Mouse (Mus musculus) mouse trophoblast stem cell (cell line): ENCODE data around the gene Tef.

Source experiments
- in situ Hi-C, 2 experiments: fragments of 300-500 bp; cut with MseI, MboI; formaldehyde crosslinking; loops; 2 replicates in 1 of 2; 3 replicates in 1 of 2; pipeline ENCODE4 v1.15.1; 2025

The Tef gene

GRCm38 (mm10) chr15:81798421-81798820 is 3.8 kb upstream of the Tef start:
- in situ Hi-C loops: no loop called here

- in situ Hi-C loops: no loop called here
Observed at GRCm38 (mm10) chr15:81800391-81800790, 1.8 kb upstream of the Tef start.

- in situ Hi-C loops: no loop called here
Observed at GRCm38 (mm10) chr15:81802941-81803351, 725 bp downstream of the Tef start.

GRCm38 (mm10) chr15:81803425-81803951 is 1.3 kb downstream of the Tef start:
- in situ Hi-C loops: no loop called here

GRCm38 (mm10) chr15:81804172-81804571 is 2.0 kb downstream of the Tef start:
- in situ Hi-C loops: no loop called here

- in situ Hi-C loops: no loop called here
Observed at GRCm38 (mm10) chr15:81804883-81805282, 2.7 kb downstream of the Tef start.

GRCm38 (mm10) chr15:81805624-81806023 is 3.4 kb downstream of the Tef start:
- in situ Hi-C loops: no loop called here

GRCm38 (mm10) chr15:81806621-81807404 is 4.6 kb downstream of the Tef start:
- in situ Hi-C loops: no loop called here

GRCm38 (mm10) chr15:81808799-81809198 is 6.6 kb downstream of the Tef start:
- in situ Hi-C loops: no loop called here

- in situ Hi-C loops: no loop called here
Observed at GRCm38 (mm10) chr15:81809550-81809949, 7.3 kb downstream of the Tef start.

GRCm38 (mm10) chr15:81810150-81810549 is 7.9 kb downstream of the Tef start:
- in situ Hi-C loops: no loop called here

- in situ Hi-C loops: no loop called here
Observed at GRCm38 (mm10) chr15:81810671-81811598, 8.7 kb downstream of the Tef start.

- in situ Hi-C loops: no loop called here
Observed at GRCm38 (mm10) chr15:81811599-81811996, 9.4 kb downstream of the Tef start.

GRCm38 (mm10) chr15:81812287-81812686 is 10.1 kb downstream of the Tef start:
- in situ Hi-C loops: no loop called here

- in situ Hi-C loops: no loop called here
Observed at GRCm38 (mm10) chr15:81812696-81813631, 10.7 kb downstream of the Tef start.

GRCm38 (mm10) chr15:81813986-81814705 is 11.9 kb downstream of the Tef start:
- in situ Hi-C loops: no loop called here

GRCm38 (mm10) chr15:81814716-81815370 is 12.6 kb downstream of the Tef start:
- in situ Hi-C loops: no loop called here

- in situ Hi-C loops: no loop called here
Observed at GRCm38 (mm10) chr15:81818404-81818803, 16.2 kb downstream of the Tef start.

GRCm38 (mm10) chr15:81822631-81823030 is 20.4 kb downstream of the Tef start:
- in situ Hi-C loops: no loop called here

- in situ Hi-C loops: no loop called here
Observed at GRCm38 (mm10) chr15:81824832-81825231, 22.6 kb downstream of the Tef start.
